Mouse (Mus musculus): ENCODE results near the gene 1600002K03Rik.
A peak's percentile ranks its signal among the peaks of the same experiment; 100 is the strongest.

GRCm38 (mm10) chr10:80164998-80165344 lies 7.8 kb upstream of the 1600002K03Rik start:
- peak; percentile 99 for TF ChIP-seq CTCF (IDR thresholded peaks at IDR 0.05; ENCODE audit: borderline replicate concordance, insufficient read depth, low read depth, low read length)
- TF ChIP-seq POLR2A (IDR thresholded peaks at IDR 0.05; ENCODE audit: borderline replicate concordance, insufficient read depth, low read length) = peak; percentile 99

All from cerebellum, adult 2 months (tissue).